Mouse (Mus musculus) liver, embryonic 14.5 days (tissue): ENCODE data around the gene C130073F10Rik. TPM values are rescaled to one million over a fixed set of nuclear protein-coding genes. Genes with fewer than 3 reads are reported as not detected.
"Not testable (repeated sequence)": the region's sequence is repeated elsewhere in the genome, so short reads cannot be mapped to it uniquely, and the experiment has no call there.

Source experiments
- ATAC-seq: fragments of 200-750 bp; cut with Nextera tagmentation; 2 replicates; pipeline ENCODE4 v1.8.0; 2017; ENCODE audit warnings: moderate number of reproducible peaks, mild to moderate bottlenecking, moderate library complexity; ENCODE audit not compliant: insufficient read depth
- DNase-seq, 3 experiments: peaks; one replicate each; pipeline ENCODE4 v3.0.0-alpha.2; 2012 to 2013; ENCODE audit warnings: low read depth in 3 of 3, low spot score in 3 of 3
- H3K27ac ChIP-seq: fragments of 300-500 bp; sonication (generic); 2 replicates; pipeline ENCODE4 v1.5.1; 2014; ENCODE audit warnings: moderate library complexity, mild to moderate bottlenecking, control low read depth, inconsistent platforms
- H3K27me3 ChIP-seq: fragments of 300-500 bp; sonication (generic); 2 replicates; pipeline ENCODE4 v1.6.1; 2014; ENCODE audit warnings: mild to moderate bottlenecking, low read length, moderate library complexity; ENCODE audit not compliant: control insufficient read depth, insufficient read depth
- H3K36me3 ChIP-seq: fragments of 300-500 bp; sonication (generic); replicated peaks from 2 replicates; pipeline ENCODE4 v1.6.1; 2014; ENCODE audit warnings: low read depth; ENCODE audit not compliant: control insufficient read depth, insufficient read depth
- H3K4me1 ChIP-seq, 2 experiments: fragments of 200-500 bp in 1 of 2; fragments of 300-500 bp in 1 of 2; sonication (generic) in 1 of 2; replicated peaks; 2 replicates each; pipeline ENCODE4 v1.6.1; 2012 to 2014; ENCODE audit warnings: antibody characterized with exemption in 1 of 2, inconsistent platforms in 1 of 2, low read length in 1 of 2; ENCODE audit not compliant: control insufficient read depth in 2 of 2, insufficient read depth in 2 of 2
- H3K4me2 ChIP-seq: fragments of 300-500 bp; sonication (generic); 2 replicates; pipeline ENCODE4 v1.6.1; 2014; ENCODE audit warnings: low read depth, mild to moderate bottlenecking, control low read depth, moderate library complexity
- H3K4me3 ChIP-seq, 2 experiments: fragments of 200-500 bp in 1 of 2; fragments of 300-500 bp in 1 of 2; sonication (generic) in 1 of 2; 2 replicates each; pipeline ENCODE4 v1.5.1; 2012 to 2014; ENCODE audit warnings: low read depth in 2 of 2, low read length in 2 of 2, mild to moderate bottlenecking in 2 of 2, control low read depth in 1 of 2, inconsistent platforms in 1 of 2, moderate library complexity in 1 of 2; ENCODE audit not compliant: insufficient read depth in 1 of 2
- H3K9ac ChIP-seq: fragments of 300-500 bp; sonication (generic); replicated peaks from 2 replicates; pipeline ENCODE4 v1.6.1; 2014; ENCODE audit warnings: mild to moderate bottlenecking, control low read depth, moderate library complexity
- H3K9me3 ChIP-seq: fragments of 300-500 bp; sonication (generic); 2 replicates; pipeline ENCODE4 v1.6.1; 2016; ENCODE audit warnings: low read length, mixed read lengths; ENCODE audit not compliant: control insufficient read depth
- CTCF ChIP-seq: IDR thresholded peaks from 2 replicates; pipeline ENCODE4 v1.5.1; 2016; ENCODE audit warnings: antibody characterized with exemption, low read depth, control low read depth
- EP300 ChIP-seq: IDR thresholded peaks from 2 replicates; pipeline ENCODE4 v1.6.1; 2016; ENCODE audit warnings: antibody characterized with exemption, low read depth
- WGBS: fragments of 180-500 bp; shearing (Covaris S2); extraction: QIAGEN DNeasy Blood & Tissue Kit; methylation state at CpG from one replicate; pipeline ENCODE4 v1.1.7; 2014; ENCODE audit not compliant: insufficient replicate concordance; 5-methylcytosine and 5-hydroxymethylcytosine counted together
- polyA plus RNA-seq, 2 experiments: library from polyadenylated mRNA; depleted of rRNA in 1 of 2; stranded (reverse) in 1 of 2; unstranded in 1 of 2; fragments of >200 nt; fragmentation: Nextera tagmentation in 1 of 2; extraction: Ambion mirVana in 1 of 2; gene quantifications; 2 replicates each; pipeline versions ENCODE4 v1.2.1 to v1.2.3; 2012 to 2014

C130073F10Rik gene
- polyA plus RNA-seq (2012; rRNA removed): not detected in 2 replicates
- not detected in 2 replicates for polyA plus RNA-seq (2014; fragmentation: Nextera tagmentation; extraction: Ambion mirVana)

DNA sequence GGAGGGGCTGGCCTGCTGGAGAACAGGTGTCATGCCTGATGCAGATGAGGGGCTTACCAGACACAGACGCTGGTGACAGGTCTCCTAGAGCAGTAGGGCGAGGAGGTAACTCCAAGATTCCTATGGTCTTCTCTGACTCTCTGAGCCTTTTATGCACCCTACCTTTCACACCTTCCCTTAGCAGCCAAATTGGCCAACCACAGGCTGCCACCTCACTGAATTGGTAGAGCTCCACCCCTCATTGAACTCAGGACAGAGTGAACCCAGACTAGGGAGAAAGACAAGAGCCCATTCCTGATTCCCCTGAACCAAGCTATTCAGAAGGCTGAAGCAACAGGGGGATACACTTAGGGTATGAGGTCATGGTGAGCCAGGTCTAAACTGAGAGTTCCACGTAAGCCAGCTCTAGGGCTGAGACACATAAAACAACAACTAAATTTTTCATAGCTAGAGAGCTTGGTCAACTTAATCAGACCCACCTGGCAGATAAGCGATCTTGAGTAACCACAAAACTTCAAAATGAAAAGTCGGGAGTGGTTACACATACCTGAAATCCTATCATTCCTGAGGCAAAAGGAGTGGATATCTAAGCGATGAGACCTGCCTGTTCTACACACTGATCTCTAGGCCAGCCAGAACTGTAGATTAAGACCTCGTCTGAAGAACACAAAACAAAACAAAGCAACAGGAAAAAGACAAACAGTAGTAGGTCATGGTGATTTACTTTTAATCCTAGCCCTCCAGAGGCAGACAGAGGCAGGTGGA is at the start of gene C130073F10Rik:
C130073F10Rik (minus strand) TSS at position 134 of the 765 bp plus-strand sequence.
- Histone ChIP-seq H3K4me3 (no peak within 1 kb of the TSS), H3K4me2 (no peak within 1 kb of the TSS), H3K27me3 (no peaks in the 10 kb centered on the region), H3K27ac (no peak within 1 kb of the TSS), H3K36me3 (no peaks in the 10 kb centered on the region), H3K9ac (no peak within 1 kb of the TSS), H3K9me3 (no peaks in the 10 kb centered on the region), H3K4me1 (no peaks in the 10 kb centered on the region)
- no peak for DNase-seq
- TF ChIP-seq EP300 (no peak), CTCF (no peak)
- no peak for ATAC-seq
- 55% methylated on average over 7 of the region's 7 CpGs for WGBS

DNA sequence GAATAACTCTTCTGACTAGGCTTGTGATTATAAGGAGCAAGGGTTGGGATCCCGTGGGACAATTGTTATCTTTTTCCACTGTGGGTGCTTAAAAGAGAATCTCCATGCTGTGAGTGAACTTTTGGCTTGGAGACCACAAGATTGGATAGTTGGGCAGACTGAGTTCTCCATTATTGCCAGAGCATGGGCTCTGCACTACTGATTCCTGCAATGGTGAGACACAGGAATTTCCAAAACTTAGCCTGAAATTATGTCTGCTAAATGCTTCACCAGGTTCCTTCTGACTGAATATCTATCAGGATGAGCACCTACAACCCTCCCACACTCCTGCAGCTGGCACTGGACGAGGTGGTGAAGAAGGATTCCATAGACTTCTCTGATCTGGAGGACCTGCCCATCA is 46.5 kb upstream of the C130073F10Rik start, which contains the start of gene Gm12794:
Gm12794 (plus strand) TSS at position 301 of the 400 bp plus-strand sequence.
- H3K9ac ChIP-seq, H3K9me3 ChIP-seq, ATAC-seq, DNase-seq, H3K4me2 ChIP-seq, H3K4me1 ChIP-seq, H3K4me3 ChIP-seq, H3K27me3 ChIP-seq, H3K36me3 ChIP-seq, H3K27ac ChIP-seq: not testable (repeated sequence)
- 43% methylated on average over 1 of the region's 2 CpGs for WGBS

DNA sequence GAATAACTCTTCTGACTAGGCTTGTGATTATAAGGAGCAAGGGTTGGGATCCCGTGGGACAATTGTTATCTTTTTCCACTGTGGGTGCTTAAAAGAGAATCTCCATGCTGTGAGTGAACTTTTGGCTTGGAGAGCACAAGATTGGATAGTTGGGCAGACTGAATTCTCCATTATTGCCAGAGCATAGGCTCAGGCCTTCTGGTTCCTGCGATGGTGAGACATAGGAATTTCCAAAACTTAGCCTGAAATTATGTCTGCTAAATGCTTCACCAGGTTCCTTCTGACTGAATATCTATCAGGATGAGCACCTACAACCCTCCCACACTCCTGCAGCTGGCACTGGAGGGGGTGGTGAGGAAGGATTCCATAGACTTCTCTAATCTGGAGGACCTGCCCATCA is 15.2 kb upstream of the C130073F10Rik start, which contains the start of gene Gm12800:
Gm12800 (plus strand) TSS at position 301 of the 400 bp plus-strand sequence.
- ATAC-seq: not testable (repeated sequence)
- 65% methylated on average over 1 of the region's 2 CpGs for WGBS

DNA sequence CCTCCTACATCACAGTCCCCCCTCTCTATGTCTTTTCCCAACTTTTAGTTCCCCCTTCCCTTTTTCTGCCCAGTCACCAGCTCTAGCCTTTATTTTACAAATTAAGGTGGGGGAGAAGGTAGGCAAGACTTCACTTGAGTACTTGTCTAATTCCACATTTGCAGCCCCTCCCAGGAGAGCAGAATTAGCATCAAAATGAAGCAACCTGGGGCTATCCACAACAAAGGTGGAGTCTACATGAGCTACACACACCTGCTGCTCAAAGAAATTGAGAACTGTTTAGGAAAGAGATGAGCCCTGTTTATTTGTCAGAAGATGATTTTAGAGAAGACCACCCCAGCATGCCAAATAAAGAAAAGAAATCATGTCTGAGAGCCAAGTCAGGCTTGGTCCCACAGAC is 4.2 kb downstream of the C130073F10Rik start:
- DNase-seq (no peak), ATAC-seq (no peak)
- Histone ChIP-seq H3K4me3 (no peak overlapping the region), H3K36me3 (no peaks in the 10 kb centered on the region), H3K27ac (no peak overlapping the region), H3K4me1 (no peaks in the 10 kb centered on the region), H3K4me2 (no peak overlapping the region), H3K9me3 (no peaks in the 10 kb centered on the region), H3K27me3 (no peaks in the 10 kb centered on the region), H3K9ac (no peak overlapping the region)
- TF ChIP-seq CTCF (no peak), EP300 (no peak)

More for the DNA sequence above, 15.2 kb upstream of the C130073F10Rik start, which contains the start of gene Gm12800:
- not testable (repeated sequence) for H3K9ac ChIP-seq, H3K4me1 ChIP-seq, H3K4me2 ChIP-seq, H3K27ac ChIP-seq, DNase-seq, H3K9me3 ChIP-seq, H3K27me3 ChIP-seq, H3K4me3 ChIP-seq, H3K36me3 ChIP-seq

DNA sequence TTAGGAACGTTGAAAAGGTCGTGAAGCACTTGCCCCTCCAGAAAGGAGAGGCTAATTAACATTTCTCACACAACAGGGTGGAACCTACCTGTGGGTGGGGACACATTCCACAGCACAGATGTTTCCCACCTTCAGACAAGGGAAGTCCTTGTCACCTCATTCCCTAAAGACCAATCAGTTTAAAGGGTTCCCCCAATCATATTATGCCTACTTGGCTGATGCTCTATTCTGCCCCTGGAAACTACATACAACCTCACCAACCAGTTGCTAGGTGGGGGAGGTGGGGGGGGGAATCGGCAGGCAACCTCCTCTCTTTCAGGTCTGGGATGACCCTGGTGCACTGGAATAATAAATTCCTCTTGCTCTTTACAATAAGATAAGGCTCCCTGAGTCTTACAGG is 9.9 kb downstream of the C130073F10Rik start:
- DNase-seq (no peak), ATAC-seq (no peak)
- 21% methylated on average over 3 of the region's 3 CpGs for WGBS
- Histone ChIP-seq H3K27me3 (no peaks in the 10 kb centered on the region), H3K4me2 (no peak overlapping the region), H3K36me3 (no peaks in the 10 kb centered on the region), H3K9ac (no peak overlapping the region), H3K4me1 (no peaks in the 10 kb centered on the region), H3K9me3 (no peaks in the 10 kb centered on the region), H3K27ac (no peak overlapping the region), H3K4me3 (no peak overlapping the region)
- no peak for TF ChIP-seq EP300
- TF ChIP-seq CTCF: no peak

DNA sequence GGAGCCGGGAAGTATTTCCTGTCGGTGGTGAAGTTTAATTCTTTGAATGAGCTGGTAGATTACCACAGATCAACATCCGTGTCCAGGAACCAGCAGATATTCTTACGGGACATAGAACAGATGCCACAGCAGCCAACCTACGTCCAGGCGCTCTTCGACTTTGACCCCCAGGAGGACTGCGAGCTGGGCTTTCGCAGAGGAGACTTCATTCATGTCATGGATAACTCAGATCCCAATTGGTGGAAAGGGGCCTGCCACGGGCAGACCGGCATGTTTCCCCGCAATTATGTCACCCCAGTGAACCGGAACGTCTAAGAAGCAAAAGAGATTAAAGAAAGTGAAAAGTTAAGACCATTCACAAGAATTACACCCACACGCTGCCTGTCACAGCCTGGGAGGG is 17.9 kb downstream of the C130073F10Rik start:
- H3K27me3 ChIP-seq, DNase-seq, H3K36me3 ChIP-seq, H3K9me3 ChIP-seq, H3K4me1 ChIP-seq, H3K9ac ChIP-seq, H3K27ac ChIP-seq, ATAC-seq, H3K4me3 ChIP-seq, H3K4me2 ChIP-seq: not testable (repeated sequence)
- WGBS: 76% methylated on average over 15 of the region's 15 CpGs

DNA sequence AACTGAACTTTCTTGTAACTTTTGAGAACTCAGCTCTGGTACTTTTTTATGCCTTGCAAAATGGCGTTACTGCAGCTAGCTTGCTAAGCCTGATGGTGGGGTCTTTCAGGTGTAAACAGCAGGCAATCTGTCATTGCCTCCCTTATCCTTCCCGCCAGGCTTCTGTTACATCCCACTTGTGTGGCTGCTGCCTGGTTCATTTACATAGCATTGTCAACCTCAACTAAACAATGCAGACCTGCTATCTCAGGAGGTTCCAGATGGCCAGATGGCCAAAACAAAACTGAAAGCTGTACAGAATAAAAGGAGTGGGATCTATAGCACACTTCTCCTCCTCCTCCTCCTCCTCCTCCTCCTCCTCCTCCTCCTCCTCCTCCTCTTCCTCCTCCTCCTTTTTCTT is 21.6 kb downstream of the C130073F10Rik start:
- not testable (repeated sequence) for ATAC-seq, DNase-seq
- 67% methylated on average over 2 of the region's 2 CpGs for WGBS

More for the DNA sequence above, 21.6 kb downstream of the C130073F10Rik start:
- H3K4me2 ChIP-seq, H3K4me3 ChIP-seq, H3K9ac ChIP-seq, H3K27me3 ChIP-seq, H3K36me3 ChIP-seq, H3K27ac ChIP-seq, H3K4me1 ChIP-seq, H3K9me3 ChIP-seq: not testable (repeated sequence)
